Mouse (Mus musculus) hindbrain, embryonic 16.5 days (tissue): ENCODE measurements around the gene Rdh13. TPM values are rescaled to one million over a fixed set of nuclear protein-coding genes. Genes with fewer than 3 reads are reported as not detected.
A peak's percentile ranks its signal among the peaks of the same experiment; 100 is the strongest.

Experiments used
- ATAC-seq: fragments of 200-750 bp; cut with Nextera tagmentation; 2 replicates; pipeline ENCODE4 v1.8.0; 2017; ENCODE audit warnings: moderate TSS enrichment, moderate library complexity
- H3K27ac ChIP-seq: fragments of 300-500 bp; sonication (generic); 2 replicates; pipeline ENCODE4 v1.5.1; 2014; ENCODE audit warnings: low read depth, mild to moderate bottlenecking, control low read depth, low read length, moderate library complexity
- H3K27me3 ChIP-seq: fragments of 300-500 bp; sonication (generic); replicated peaks from 2 replicates; pipeline ENCODE4 v1.6.1; 2014; ENCODE audit warnings: low read length; ENCODE audit not compliant: control insufficient read depth, insufficient read depth
- H3K36me3 ChIP-seq: fragments of 300-500 bp; sonication (generic); 2 replicates; pipeline ENCODE4 v1.6.1; 2014; ENCODE audit warnings: mild to moderate bottlenecking, low read length, moderate library complexity, mixed read lengths; ENCODE audit not compliant: control insufficient read depth, insufficient read depth
- H3K4me1 ChIP-seq: fragments of 300-500 bp; sonication (generic); 2 replicates; pipeline ENCODE4 v1.6.1; 2014; ENCODE audit warnings: low read depth, low read length; ENCODE audit not compliant: control insufficient read depth, insufficient read depth
- H3K4me2 ChIP-seq: fragments of 300-500 bp; sonication (generic); 2 replicates; pipeline ENCODE4 v1.6.1; 2014; ENCODE audit warnings: mild to moderate bottlenecking, low read length, control low read depth, moderate library complexity
- H3K4me3 ChIP-seq: fragments of 300-500 bp; sonication (generic); 2 replicates; pipeline ENCODE4 v1.5.1; 2014; ENCODE audit warnings: mild to moderate bottlenecking, low read length, control low read depth, moderate library complexity
- H3K9ac ChIP-seq: fragments of 300-500 bp; sonication (generic); 2 replicates; pipeline ENCODE4 v1.6.1; 2014; ENCODE audit warnings: low read depth, mild to moderate bottlenecking, control low read depth, low read length, moderate library complexity
- H3K9me3 ChIP-seq: fragments of 300-500 bp; sonication (generic); 2 replicates; pipeline ENCODE4 v1.6.1; 2014; ENCODE audit warnings: mild to moderate bottlenecking, low read length, moderate library complexity; ENCODE audit not compliant: control insufficient read depth
- WGBS: fragments of 180-500 bp; shearing (Covaris S2); extraction: QIAGEN DNeasy Blood & Tissue Kit; methylation state at CpG from one replicate; pipeline ENCODE4 v1.1.7; 2014; 5-methylcytosine and 5-hydroxymethylcytosine counted together
- polyA plus RNA-seq: library from polyadenylated mRNA; unstranded; fragments of >200 nt; fragmentation: Nextera tagmentation; extraction: Ambion mirVana; gene quantifications from 2 replicates; pipeline ENCODE4 v1.2.1, GENCODE M21; 2015

Rdh13 gene
- polyA plus RNA-seq, 1 experiment from 2014 or later = 43.5 TPM

- no peak overlapping the region for H3K4me3 ChIP-seq
- ATAC-seq = no peak
- H3K27me3 ChIP-seq = peaks cover 30% of the 10 kb centered on the region
- 10% methylated on average over 19 of the region's 19 CpGs for WGBS
- H3K36me3 ChIP-seq = no peaks in the 10 kb centered on the region
- no peak overlapping the region for H3K4me2 ChIP-seq
- no peaks in the 10 kb centered on the region for H3K9me3 ChIP-seq
- H3K4me1 ChIP-seq = peaks cover 9% of the 10 kb centered on the region
- no peak overlapping the region for H3K27ac ChIP-seq
- no peak overlapping the region for H3K9ac ChIP-seq
Observed at GRCm38 (mm10) chr7:4473940-4474339, 28.5 kb upstream of the Rdh13 start.

DNA sequence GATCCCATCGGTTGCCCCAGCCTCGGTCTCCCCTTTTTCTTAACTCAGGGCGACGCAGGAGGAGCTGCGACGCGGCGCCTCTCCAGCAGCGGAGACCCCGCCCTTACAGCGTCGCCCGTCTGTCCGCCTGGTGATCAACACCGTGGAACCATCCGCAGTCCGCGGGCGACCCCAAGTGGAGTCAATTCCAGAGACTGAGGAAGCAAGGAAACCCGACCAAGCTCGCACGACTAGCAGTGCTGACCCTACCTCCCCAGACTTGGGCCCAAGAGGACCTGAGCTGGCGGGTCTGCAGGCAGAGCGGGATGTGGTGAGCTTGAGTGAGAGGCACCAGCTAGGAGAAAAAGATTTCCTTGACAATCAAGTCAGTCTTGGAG, 25.7 kb upstream of the Rdh13 start:
- Histone ChIP-seq H3K9ac (peak overlapping the region; percentile 53), H3K4me2 (peak overlapping the region; percentile 65), H3K4me1 (no peaks in the 10 kb centered on the region; the same call in 1 of the 2 replicates), H3K27me3 (peaks cover 30% of the 10 kb centered on the region), H3K36me3 (no peaks in the 10 kb centered on the region), H3K9me3 (no peaks in the 10 kb centered on the region), H3K4me3 (peak overlapping the region; percentile 49), H3K27ac (no peak overlapping the region)
- peak; percentile 92 for ATAC-seq
- 1% methylated on average over 24 of the region's 24 CpGs for WGBS

DNA sequence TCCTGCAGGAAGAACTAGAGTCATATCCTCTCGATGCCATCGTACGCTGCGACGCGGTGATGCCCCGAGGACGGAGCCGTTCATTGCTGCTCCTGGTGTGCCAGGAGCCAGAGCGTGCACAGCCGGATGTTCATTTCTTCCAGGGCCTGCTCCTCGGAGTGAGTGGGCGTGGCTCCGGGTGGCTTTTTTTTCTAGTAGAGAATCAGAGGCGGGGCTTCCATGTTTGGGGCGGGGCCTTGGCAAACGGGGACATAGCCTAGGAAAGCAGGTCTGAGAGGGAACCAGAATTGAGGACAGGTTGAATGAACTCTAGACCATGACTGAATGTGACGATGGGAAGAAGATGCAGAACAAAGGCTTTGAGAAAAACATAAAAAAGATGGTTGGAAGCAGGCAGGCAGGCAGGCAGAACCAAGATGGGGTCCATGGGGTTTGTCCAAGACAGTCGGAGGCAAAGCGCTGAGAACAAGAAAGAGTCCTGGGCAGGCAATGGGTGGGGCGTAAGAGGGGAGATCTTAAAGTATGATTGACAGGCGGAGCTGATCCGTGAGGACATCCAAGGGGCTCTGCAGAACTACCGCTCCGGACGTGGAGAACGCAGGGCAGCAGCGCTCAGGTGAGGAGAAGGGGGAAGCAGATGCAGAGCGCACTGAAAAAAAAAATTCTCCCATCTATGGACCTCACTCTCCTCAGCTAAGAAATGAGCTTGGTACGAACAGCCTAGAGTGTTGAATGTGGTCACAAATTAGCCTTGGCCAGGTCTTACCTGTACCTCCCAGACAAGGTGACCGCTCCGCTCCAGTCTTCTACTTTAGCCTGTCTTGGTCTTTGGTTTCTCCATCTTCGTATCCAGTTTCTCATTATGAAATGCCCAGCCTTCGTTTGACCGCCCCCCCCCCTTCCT, 25.1 kb upstream of the Rdh13 start:
- peak; percentile 62 for ATAC-seq
- Histone ChIP-seq H3K9ac (peak overlapping the region; percentile 53), H3K4me3 (peak overlapping the region; percentile 49), H3K36me3 (no peaks in the 10 kb centered on the region), H3K9me3 (no peaks in the 10 kb centered on the region), H3K4me2 (peak overlapping the region; percentile 65), H3K4me1 (no peaks in the 10 kb centered on the region; the same call in 1 of the 2 replicates), H3K27ac (no peak overlapping the region), H3K27me3 (peaks cover 30% of the 10 kb centered on the region)
- WGBS = 2% methylated on average over 35 of the region's 35 CpGs

DNA sequence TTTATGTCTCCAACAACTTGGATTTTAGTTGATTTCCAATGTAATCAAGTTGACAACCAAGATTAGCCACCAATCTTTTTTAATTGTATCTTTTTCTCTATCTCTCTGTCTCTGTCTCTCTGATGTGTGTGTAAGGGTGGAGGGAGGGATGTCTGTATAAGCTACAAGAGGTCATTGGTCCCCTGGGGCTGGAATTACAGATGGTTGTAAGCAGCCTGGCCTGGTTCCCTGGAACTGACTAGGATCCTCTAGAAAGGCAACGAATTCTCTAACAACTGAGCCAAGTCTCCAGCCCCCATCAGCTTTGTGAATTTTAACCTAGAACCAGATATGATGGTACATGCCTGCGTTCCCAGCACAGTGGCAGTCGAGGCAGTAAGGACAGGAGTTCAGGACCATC, 22.4 kb upstream of the Rdh13 start:
- no peak overlapping the region for H3K4me3 ChIP-seq
- H3K36me3 ChIP-seq = no peaks in the 10 kb centered on the region
- H3K27ac ChIP-seq = no peak overlapping the region
- peaks cover 13% of the 10 kb centered on the region for H3K27me3 ChIP-seq
- H3K4me1 ChIP-seq = no peaks in the 10 kb centered on the region; the same call in 1 of the 2 replicates
- H3K9ac ChIP-seq = no peak overlapping the region
- WGBS = 77% methylated on average over 3 of the region's 3 CpGs
- no peaks in the 10 kb centered on the region for H3K9me3 ChIP-seq
- H3K4me2 ChIP-seq = no peak overlapping the region
- no peak for ATAC-seq

- Histone ChIP-seq H3K4me2 (no peak overlapping the region), H3K9me3 (no peaks in the 10 kb centered on the region), H3K27ac (no peak overlapping the region), H3K4me1 (no peaks in the 10 kb centered on the region), H3K4me3 (no peak overlapping the region), H3K9ac (no peak overlapping the region), H3K27me3 (no peaks in the 10 kb centered on the region; the same call in 1 of the 2 replicates), H3K36me3 (no peaks in the 10 kb centered on the region)
- 18% methylated on average over 10 of the region's 12 CpGs for WGBS
- ATAC-seq = no peak
Observed at GRCm38 (mm10) chr7:4464194-4464824, 18.9 kb upstream of the Rdh13 start.

- H3K27ac ChIP-seq = no peak within 1 kb of the TSS
Observed at GRCm38 (mm10) chr7:4460576-4461434, 15.4 kb upstream of the Rdh13 start, which contains the start of gene Eps8l1. Gene Eps8l1 (plus strand): TSS chr7:4460674.

GRCm38 (mm10) chr7:4452644-4453043, 7.2 kb upstream of the Rdh13 start:
- no peaks in the 10 kb centered on the region for H3K4me1 ChIP-seq
- 32% methylated on average over 4 of the region's 4 CpGs for WGBS
- H3K27me3 ChIP-seq = no peaks in the 10 kb centered on the region
- no peak overlapping the region for H3K27ac ChIP-seq
- ATAC-seq = no peak
- no peak overlapping the region for H3K9ac ChIP-seq
- H3K4me2 ChIP-seq = no peak overlapping the region
- H3K4me3 ChIP-seq = no peak overlapping the region
- no peaks in the 10 kb centered on the region for H3K9me3 ChIP-seq
- H3K36me3 ChIP-seq = no peaks in the 10 kb centered on the region

More at GRCm38 (mm10) chr7:4460576-4461434, 15.4 kb upstream of the Rdh13 start, which contains the start of gene Eps8l1:
- Histone ChIP-seq H3K27me3 (no peaks in the 10 kb centered on the region; the same call in 1 of the 2 replicates), H3K9ac (peak within 1 kb of the TSS; percentile 38), H3K36me3 (no peaks in the 10 kb centered on the region), H3K4me3 (peak within 1 kb of the TSS; percentile 26), H3K9me3 (no peaks in the 10 kb centered on the region), H3K4me2 (peak within 1 kb of the TSS; percentile 46), H3K4me1 (no peaks in the 10 kb centered on the region)
- 73% methylated on average over 13 of the region's 16 CpGs for WGBS
- peak; percentile 69 for ATAC-seq

DNA sequence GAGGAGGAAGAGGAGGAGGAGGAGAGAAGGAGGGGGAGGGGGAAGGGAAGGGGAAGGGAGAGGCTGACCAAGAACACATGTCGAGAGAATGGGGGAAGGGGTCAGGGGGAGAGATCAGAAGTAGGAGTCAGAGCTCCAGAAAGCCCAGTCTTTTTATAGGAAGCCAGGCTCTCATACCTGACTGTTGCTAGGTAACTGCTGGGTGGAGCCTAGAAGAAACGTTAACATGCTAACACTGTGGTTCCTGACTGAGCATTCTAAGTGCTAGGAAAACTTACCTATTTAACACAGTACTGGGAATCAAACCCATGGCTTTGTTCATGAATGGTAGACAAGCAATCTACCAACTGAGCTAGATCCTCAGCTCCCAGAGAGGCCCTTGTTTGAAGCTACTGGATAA, 3.8 kb upstream of the Rdh13 start:
- WGBS = 6% methylated on average over 2 of the region's 2 CpGs
- Histone ChIP-seq H3K9ac (no peak overlapping the region), H3K36me3 (no peaks in the 10 kb centered on the region), H3K4me2 (no peak overlapping the region), H3K27me3 (no peaks in the 10 kb centered on the region), H3K4me1 (peaks cover 4% of the 10 kb centered on the region), H3K9me3 (no peaks in the 10 kb centered on the region), H3K27ac (no peak overlapping the region), H3K4me3 (no peak overlapping the region)
- ATAC-seq = no peak
